Mouse (Mus musculus): ENCODE data around the gene Slc2a2. TPM values are rescaled to one million over a fixed set of nuclear protein-coding genes. Genes with fewer than 3 reads are reported as not detected.

The Slc2a2 gene
- total RNA-seq, 2 experiments from 2014 or later: not detected

Other genes with a start within 250 kb of the Slc2a2 start
- 1 to 10 TPM in 1 of 2 experiments, under 1 TPM in 1; 0.95 to 1.2 TPM for gene Eif5a2, start 83.4 kb downstream of the Slc2a2 start, total RNA-seq (2021)
- gene Rpl22l1, start 107.5 kb downstream of the Slc2a2 start, total RNA-seq (2021): 10 to 100 TPM; 91.5 to 95.1 TPM
- not detected for gene Gm1527, start 194.7 kb downstream of the Slc2a2 start, total RNA-seq (2021)